Mouse (Mus musculus): ENCODE results near the gene Fermt2. TPM values are rescaled to one million over a fixed set of nuclear protein-coding genes. Genes with fewer than 3 reads are reported as not detected.

Gene Fermt2
- polyA plus RNA-seq, 1 experiment from 2014 or later: 177 TPM

GRCm38 (mm10) chr14:45530364-45531345, 737 bp upstream of the Fermt2 start:
- H3K36me3 ChIP-seq (ENCODE audit: control insufficient read depth, insufficient read depth, low read length): no peaks in the 10 kb centered on the region
- peak; percentile 86 for DNase-seq (ENCODE audit: low spot score)
- no peaks in the 10 kb centered on the region for H3K27me3 ChIP-seq (replicated peaks; ENCODE audit: control insufficient read depth, insufficient read depth, low read length)
- H3K27ac ChIP-seq (ENCODE audit: low read depth): peak overlapping the region; percentile 96
- H3K9ac ChIP-seq (ENCODE audit: low read length): peak overlapping the region; percentile 85
- H3K4me1 ChIP-seq (replicated peaks; ENCODE audit: control insufficient read depth, insufficient read depth, low read length): peaks cover 16% of the 10 kb centered on the region
- WGBS: 2% methylated on average over 37 of the region's 37 CpGs
- peak overlapping the region; percentile 80 for H3K4me3 ChIP-seq (ENCODE audit: low read depth, low read length)
- peak; percentile 36 for ATAC-seq (replicated peaks; ENCODE audit: low FRiP score, low TSS enrichment, low read depth)
- H3K4me2 ChIP-seq (ENCODE audit: low read length): peak overlapping the region; percentile 81
- H3K9me3 ChIP-seq (ENCODE audit: control insufficient read depth, low read length): no peaks in the 10 kb centered on the region

GRCm38 (mm10) chr14:45528861-45529260, 1.1 kb downstream of the Fermt2 start:
- Histone ChIP-seq H3K9ac (ENCODE audit: low read length) (peak overlapping the region; percentile 85), H3K9me3 (ENCODE audit: control insufficient read depth, low read length) (no peaks in the 10 kb centered on the region), H3K4me2 (ENCODE audit: low read length) (peak overlapping the region; percentile 81), H3K4me3 (ENCODE audit: low read depth, low read length) (peak overlapping the region; percentile 80), H3K27me3 (replicated peaks; ENCODE audit: control insufficient read depth, insufficient read depth, low read length) (no peaks in the 10 kb centered on the region), H3K27ac (ENCODE audit: low read depth) (peak overlapping the region; percentile 96), H3K36me3 (ENCODE audit: control insufficient read depth, insufficient read depth, low read length) (0 out of 2 replicates have a peak, but pooled peaks cover 7% of the 10 kb centered on the region), H3K4me1 (replicated peaks; ENCODE audit: control insufficient read depth, insufficient read depth, low read length) (peaks cover 16% of the 10 kb centered on the region)
- ATAC-seq (replicated peaks; ENCODE audit: low FRiP score, low TSS enrichment, low read depth) (no peak; the same call in 1 of the 2 replicates), DNase-seq (ENCODE audit: low spot score) (peak; percentile 66)
- under 1% methylated on average over 13 of the region's 13 CpGs for WGBS

GRCm38 (mm10) chr14:45515771-45516170, 14.1 kb downstream of the Fermt2 start:
- Histone ChIP-seq H3K9me3 (ENCODE audit: control insufficient read depth, low read length) (no peaks in the 10 kb centered on the region), H3K4me3 (ENCODE audit: low read depth, low read length) (no peak overlapping the region), H3K27ac (ENCODE audit: low read depth) (no peak overlapping the region), H3K4me1 (replicated peaks; ENCODE audit: control insufficient read depth, insufficient read depth, low read length) (peaks cover 5% of the 10 kb centered on the region; the same call in 1 of the 2 replicates), H3K27me3 (replicated peaks; ENCODE audit: control insufficient read depth, insufficient read depth, low read length) (no peaks in the 10 kb centered on the region), H3K4me2 (ENCODE audit: low read length) (no peak overlapping the region), H3K9ac (ENCODE audit: low read length) (no peak overlapping the region), H3K36me3 (ENCODE audit: control insufficient read depth, insufficient read depth, low read length) (no peaks in the 10 kb centered on the region)
- no peak for ATAC-seq (replicated peaks; ENCODE audit: low FRiP score, low TSS enrichment, low read depth)
- WGBS: 87% methylated on average over 11 of the region's 11 CpGs
- no peak for DNase-seq (ENCODE audit: low spot score)

- 28% methylated on average over 4 of the region's 4 CpGs for WGBS
- DNase-seq (ENCODE audit: low spot score): no peak
- Histone ChIP-seq H3K27me3 (replicated peaks; ENCODE audit: control insufficient read depth, insufficient read depth, low read length) (no peaks in the 10 kb centered on the region), H3K4me1 (replicated peaks; ENCODE audit: control insufficient read depth, insufficient read depth, low read length) (peaks cover 37% of the 10 kb centered on the region), H3K27ac (ENCODE audit: low read depth) (no peak overlapping the region), H3K9ac (ENCODE audit: low read length) (no peak overlapping the region), H3K9me3 (ENCODE audit: control insufficient read depth, low read length) (no peaks in the 10 kb centered on the region), H3K4me3 (ENCODE audit: low read depth, low read length) (no peak overlapping the region), H3K4me2 (ENCODE audit: low read length) (no peak overlapping the region), H3K36me3 (ENCODE audit: control insufficient read depth, insufficient read depth, low read length) (no peaks in the 10 kb centered on the region)
- ATAC-seq (replicated peaks; ENCODE audit: low FRiP score, low TSS enrichment, low read depth): no peak
Measured at GRCm38 (mm10) chr14:45510787-45511186, 19.1 kb downstream of the Fermt2 start.

GRCm38 (mm10) chr14:45507923-45508322, 22.0 kb downstream of the Fermt2 start:
- no peak for DNase-seq (ENCODE audit: low spot score)

GRCm38 (mm10) chr14:45507447-45507846, 22.5 kb downstream of the Fermt2 start:
- WGBS: 54% methylated on average over 3 of the region's 3 CpGs
- 0 out of 2 replicates have a peak overlapping the region, but pooled peaks have one; percentile 64 for H3K27ac ChIP-seq (ENCODE audit: low read depth)
- no peaks in the 10 kb centered on the region for H3K9me3 ChIP-seq (ENCODE audit: control insufficient read depth, low read length)
- DNase-seq (ENCODE audit: low spot score): no peak
- no peak for ATAC-seq (replicated peaks; ENCODE audit: low FRiP score, low TSS enrichment, low read depth)
- H3K4me1 ChIP-seq (replicated peaks; ENCODE audit: control insufficient read depth, insufficient read depth, low read length): peaks cover 37% of the 10 kb centered on the region
- H3K9ac ChIP-seq (ENCODE audit: low read length): no peak overlapping the region
- H3K4me3 ChIP-seq (ENCODE audit: low read depth, low read length): no peak overlapping the region
- H3K27me3 ChIP-seq (replicated peaks; ENCODE audit: control insufficient read depth, insufficient read depth, low read length): no peaks in the 10 kb centered on the region
- no peak overlapping the region for H3K4me2 ChIP-seq (ENCODE audit: low read length)
- peaks cover 16% of the 10 kb centered on the region; the same call in 1 of the 2 replicates for H3K36me3 ChIP-seq (ENCODE audit: control insufficient read depth, insufficient read depth, low read length)

More at GRCm38 (mm10) chr14:45507923-45508322, 22.0 kb downstream of the Fermt2 start:
- Histone ChIP-seq H3K27ac (ENCODE audit: low read depth) (peak overlapping the region; percentile 64), H3K9me3 (ENCODE audit: control insufficient read depth, low read length) (no peaks in the 10 kb centered on the region), H3K36me3 (ENCODE audit: control insufficient read depth, insufficient read depth, low read length) (peaks cover 15% of the 10 kb centered on the region; the same call in 1 of the 2 replicates), H3K4me1 (replicated peaks; ENCODE audit: control insufficient read depth, insufficient read depth, low read length) (peaks cover 37% of the 10 kb centered on the region), H3K4me2 (ENCODE audit: low read length) (no peak overlapping the region), H3K9ac (ENCODE audit: low read length) (no peak overlapping the region), H3K4me3 (ENCODE audit: low read depth, low read length) (no peak overlapping the region), H3K27me3 (replicated peaks; ENCODE audit: control insufficient read depth, insufficient read depth, low read length) (no peaks in the 10 kb centered on the region)
- 22% methylated on average over 4 of the region's 4 CpGs for WGBS
- no peak for ATAC-seq (replicated peaks; ENCODE audit: low FRiP score, low TSS enrichment, low read depth)

GRCm38 (mm10) chr14:45507032-45507431, 22.9 kb downstream of the Fermt2 start:
- Histone ChIP-seq H3K27me3 (replicated peaks; ENCODE audit: control insufficient read depth, insufficient read depth, low read length) (no peaks in the 10 kb centered on the region), H3K4me2 (ENCODE audit: low read length) (no peak overlapping the region), H3K4me1 (replicated peaks; ENCODE audit: control insufficient read depth, insufficient read depth, low read length) (peaks cover 37% of the 10 kb centered on the region), H3K9ac (ENCODE audit: low read length) (no peak overlapping the region), H3K4me3 (ENCODE audit: low read depth, low read length) (no peak overlapping the region), H3K27ac (ENCODE audit: low read depth) (no peak overlapping the region), H3K9me3 (ENCODE audit: control insufficient read depth, low read length) (no peaks in the 10 kb centered on the region), H3K36me3 (ENCODE audit: control insufficient read depth, insufficient read depth, low read length) (peaks cover 18% of the 10 kb centered on the region; the same call in 1 of the 2 replicates)
- no peak for DNase-seq (ENCODE audit: low spot score)
- no peak for ATAC-seq (replicated peaks; ENCODE audit: low FRiP score, low TSS enrichment, low read depth)
- 32% methylated on average over 6 of the region's 6 CpGs for WGBS

GRCm38 (mm10) chr14:45506165-45506564, 23.8 kb downstream of the Fermt2 start:
- H3K27ac ChIP-seq (ENCODE audit: low read depth): no peak overlapping the region
- H3K9ac ChIP-seq (ENCODE audit: low read length): no peak overlapping the region
- 77% methylated on average over 4 of the region's 4 CpGs for WGBS
- no peak for DNase-seq (ENCODE audit: low spot score)
- H3K36me3 ChIP-seq (ENCODE audit: control insufficient read depth, insufficient read depth, low read length): peaks cover 18% of the 10 kb centered on the region; the same call in 1 of the 2 replicates
- H3K4me2 ChIP-seq (ENCODE audit: low read length): no peak overlapping the region
- peaks cover 36% of the 10 kb centered on the region for H3K4me1 ChIP-seq (replicated peaks; ENCODE audit: control insufficient read depth, insufficient read depth, low read length)
- no peaks in the 10 kb centered on the region for H3K27me3 ChIP-seq (replicated peaks; ENCODE audit: control insufficient read depth, insufficient read depth, low read length)
- no peak for ATAC-seq (replicated peaks; ENCODE audit: low FRiP score, low TSS enrichment, low read depth)
- H3K4me3 ChIP-seq (ENCODE audit: low read depth, low read length): no peak overlapping the region
- H3K9me3 ChIP-seq (ENCODE audit: control insufficient read depth, low read length): no peaks in the 10 kb centered on the region
